Mouse (Mus musculus): ENCODE measurements around the gene Ppfia1.

The Ppfia1 gene

DNA sequence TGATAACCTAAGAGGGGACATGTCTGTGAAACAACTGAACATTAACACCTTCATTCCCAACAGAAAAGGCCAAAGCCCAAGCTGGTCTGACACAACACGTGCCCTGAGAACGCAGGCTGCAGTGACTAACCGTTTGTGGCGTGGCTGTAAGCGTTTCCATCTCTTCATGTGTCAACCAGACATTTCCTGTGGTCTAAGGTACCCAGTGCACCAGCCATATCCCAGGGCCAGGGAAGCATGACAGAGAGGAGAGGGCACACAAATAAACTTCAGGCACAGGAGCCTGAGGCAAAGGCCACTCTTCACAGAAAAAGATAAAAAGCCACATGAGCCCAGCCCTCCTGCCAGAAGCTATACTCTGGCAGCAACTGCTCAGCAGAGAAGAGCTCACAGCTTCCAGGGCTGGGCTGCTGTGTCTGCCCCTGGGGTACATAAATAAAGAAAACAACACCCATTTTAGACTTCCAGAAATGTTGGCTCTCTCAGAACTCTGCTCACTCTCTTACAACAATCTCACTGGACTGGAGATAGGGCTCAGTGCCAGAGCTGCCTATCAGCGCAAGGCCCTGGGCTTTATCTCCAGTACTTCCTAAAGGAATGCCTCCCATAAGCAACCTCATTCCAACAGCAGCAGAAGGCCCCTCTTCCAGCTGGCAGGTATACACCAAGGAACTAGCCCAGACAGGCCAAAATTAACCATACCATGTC is 64.3 kb downstream of the Ppfia1 start:
- DNase-seq (ENCODE audit: low read depth, low spot score), result no peak

DNA sequence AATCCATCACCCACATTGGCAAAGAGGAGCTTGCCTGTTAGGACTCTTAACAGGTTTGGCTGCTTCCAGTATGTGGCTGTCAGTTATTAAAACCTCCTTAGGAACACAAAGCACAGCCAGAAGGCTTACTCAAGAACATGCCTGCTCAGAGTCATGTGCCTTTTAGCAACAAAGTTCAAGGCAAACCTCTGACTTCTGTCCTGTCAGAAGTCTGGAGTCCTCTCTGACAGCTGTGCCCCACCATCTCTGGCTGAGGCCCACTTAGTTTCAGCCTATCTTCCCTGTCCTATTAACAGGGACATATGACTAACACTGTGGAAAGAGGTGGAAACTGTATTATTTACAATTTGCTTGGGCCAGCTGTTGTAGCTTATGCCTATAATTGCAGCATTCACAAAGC is 73.2 kb downstream of the Ppfia1 start:
- DNase-seq (ENCODE audit: low read depth, low spot score), result no peak

DNA sequence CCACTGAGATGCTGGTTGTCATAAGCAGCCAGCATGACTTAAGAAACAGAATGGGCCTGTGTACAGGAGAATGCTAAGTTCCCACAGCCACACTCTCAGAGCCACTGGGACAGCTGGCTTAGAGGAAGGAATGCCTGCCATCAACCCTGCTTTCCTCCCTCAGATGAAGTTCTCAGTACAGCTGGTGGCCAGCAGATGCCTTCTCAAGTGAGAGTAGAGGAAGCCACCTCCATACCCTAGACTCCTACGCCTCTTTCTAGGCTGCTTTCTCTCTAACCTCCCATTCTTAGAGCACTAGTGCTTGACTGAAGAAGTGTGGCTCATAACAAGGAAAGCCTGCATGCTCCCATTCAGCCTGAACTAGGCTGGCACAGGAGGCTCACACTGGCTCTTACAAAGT is 74.0 kb downstream of the Ppfia1 start:
- no peak for DNase-seq (ENCODE audit: low read depth, low spot score)

DNA sequence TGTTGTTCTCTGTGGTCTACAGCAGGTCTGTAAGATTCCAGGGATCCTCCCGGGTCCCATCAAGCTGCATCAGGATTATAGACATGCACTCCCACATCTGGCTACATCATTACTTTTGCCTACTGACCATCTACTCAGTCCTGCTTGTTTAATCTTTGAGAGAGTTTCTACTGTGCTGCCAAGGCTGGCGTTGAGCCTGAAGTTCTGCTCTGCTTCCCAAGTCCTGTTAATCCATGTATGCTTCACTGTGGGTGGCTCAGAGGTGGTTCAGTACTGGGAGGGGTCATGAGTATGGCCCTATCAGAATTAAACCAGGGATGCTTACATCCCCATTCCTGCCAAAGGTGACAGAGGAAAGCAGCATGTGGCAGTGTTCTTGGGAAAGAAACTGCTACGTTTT is 77.8 kb downstream of the Ppfia1 start:
- no peak for DNase-seq (ENCODE audit: low read depth, low spot score)

DNA sequence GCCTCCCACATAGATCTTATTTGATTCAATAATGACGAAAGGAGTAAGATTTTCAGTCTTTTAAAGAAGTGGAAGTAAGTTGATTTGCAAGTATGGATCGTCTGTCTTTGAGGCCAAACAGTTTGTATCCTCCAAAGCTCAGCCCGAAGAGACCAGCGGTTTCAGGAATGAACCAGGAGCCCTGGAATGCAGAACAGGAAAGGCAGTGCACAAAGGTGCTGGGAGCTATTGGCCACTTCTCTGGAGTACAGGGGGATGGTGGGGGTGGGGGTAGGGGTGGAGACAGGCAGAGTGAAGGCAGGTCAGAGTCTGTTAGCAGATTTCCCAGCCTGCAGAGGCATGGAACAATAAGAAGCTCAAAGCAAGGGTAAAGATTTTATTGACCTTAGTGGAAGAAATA is 80.0 kb downstream of the Ppfia1 start:
- DNase-seq (ENCODE audit: low read depth, low spot score), result no peak

DNA sequence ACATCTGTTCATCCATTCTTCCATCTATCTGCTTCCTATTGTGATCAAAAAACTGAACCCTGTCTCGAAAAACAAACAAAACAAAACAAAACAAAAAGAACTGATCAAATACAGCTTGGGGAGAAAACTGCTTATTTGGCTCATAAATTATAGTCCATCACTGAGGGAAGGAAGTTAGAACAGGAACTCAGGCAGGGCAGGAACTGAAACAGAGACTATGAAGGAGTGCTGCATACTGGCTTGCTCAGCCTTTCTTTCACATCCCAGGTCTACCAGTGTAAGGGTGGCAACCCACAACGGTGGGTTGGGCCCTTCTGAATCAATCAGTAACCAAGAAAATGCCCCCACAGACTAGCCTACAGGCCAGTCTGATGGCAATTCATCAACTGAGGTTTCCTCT is 82.4 kb downstream of the Ppfia1 start:
- DNase-seq (ENCODE audit: low read depth, low spot score), result no peak

DNA sequence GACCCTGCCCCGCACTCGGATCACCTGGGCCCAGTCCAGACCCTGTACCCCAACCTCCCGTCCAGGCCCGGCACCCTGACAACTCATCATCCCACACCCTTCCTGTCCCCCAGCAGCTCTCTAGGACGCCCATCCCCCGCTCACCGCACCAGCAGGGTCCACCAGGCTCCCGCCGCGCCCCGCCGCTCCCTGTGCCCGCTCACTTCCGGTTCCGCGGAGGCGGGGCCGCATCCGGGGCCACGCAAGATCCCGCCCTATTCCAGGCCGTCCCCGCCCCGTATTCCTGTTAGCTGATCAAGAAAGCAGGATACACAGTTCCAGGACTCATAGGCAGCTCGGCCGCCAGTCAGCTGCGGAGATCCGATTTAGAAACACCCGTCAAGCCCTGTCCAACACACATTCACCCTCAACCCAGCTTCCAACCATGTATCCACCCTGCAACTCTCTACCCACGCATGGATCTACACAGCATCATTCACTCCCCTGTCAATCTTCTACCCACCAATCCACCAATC is 82.9 kb downstream of the Ppfia1 start, which contains the start of gene Cttn:
Gene Cttn, minus strand, starts transcription at position 465 of the 515 bp plus-strand sequence.
- peak; percentile 66 for DNase-seq (ENCODE audit: low read depth, low spot score)

DNA sequence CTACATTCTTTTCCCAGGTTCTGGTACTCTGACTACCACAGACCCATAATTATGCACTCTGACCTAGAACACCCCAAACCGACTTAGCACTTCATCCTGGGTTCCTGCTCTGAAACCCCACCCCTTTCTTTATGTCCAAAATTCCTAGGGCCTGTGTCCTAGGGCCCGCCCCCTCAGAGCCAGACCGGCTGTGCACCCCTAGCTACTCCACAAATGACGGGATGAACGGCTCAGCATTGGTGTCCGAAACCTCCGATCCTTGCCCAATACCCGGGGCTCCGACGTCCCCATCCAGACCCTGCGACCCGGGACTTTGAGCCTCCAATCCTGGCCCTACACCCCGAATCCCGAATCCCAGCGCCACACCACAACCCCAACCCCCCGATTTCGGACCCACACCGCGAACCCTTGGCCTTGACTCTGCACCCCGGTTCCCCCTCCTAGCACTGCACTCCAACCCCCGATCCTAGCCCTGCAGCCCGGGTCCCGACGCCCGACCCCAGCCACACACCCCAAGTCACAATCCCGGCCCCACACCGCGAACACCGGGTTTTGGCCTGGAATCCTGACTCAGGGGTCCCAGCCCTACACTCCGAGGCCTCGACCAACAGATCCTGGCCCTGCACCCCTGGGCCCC is 83.5 kb downstream of the Ppfia1 start:
- DNase-seq (ENCODE audit: low read depth, low spot score), result no peak

DNA sequence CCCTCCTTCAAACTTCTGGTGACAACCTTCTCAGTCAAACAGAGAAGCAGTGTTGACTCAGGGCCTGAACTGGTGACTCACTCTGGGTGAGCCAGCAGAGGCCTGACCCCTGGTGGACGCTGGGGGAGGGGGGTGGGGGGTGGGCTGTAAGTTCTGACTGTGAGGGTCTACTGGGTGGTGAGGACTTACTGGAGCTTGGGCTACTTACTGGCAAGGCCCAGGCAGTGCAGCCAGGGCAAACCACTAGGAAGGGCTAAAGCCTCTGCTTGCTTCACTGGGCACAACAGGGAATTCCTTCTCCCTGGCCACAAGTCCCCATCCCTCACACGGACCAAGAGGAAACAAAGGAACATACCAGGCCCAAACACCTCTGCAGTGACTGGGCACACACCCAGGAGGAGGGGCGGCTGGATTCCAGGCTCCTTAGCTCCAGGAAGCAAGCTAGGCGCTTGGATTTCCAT is 84.3 kb downstream of the Ppfia1 start:
- DNase-seq (ENCODE audit: low read depth, low spot score), result no peak

DNA sequence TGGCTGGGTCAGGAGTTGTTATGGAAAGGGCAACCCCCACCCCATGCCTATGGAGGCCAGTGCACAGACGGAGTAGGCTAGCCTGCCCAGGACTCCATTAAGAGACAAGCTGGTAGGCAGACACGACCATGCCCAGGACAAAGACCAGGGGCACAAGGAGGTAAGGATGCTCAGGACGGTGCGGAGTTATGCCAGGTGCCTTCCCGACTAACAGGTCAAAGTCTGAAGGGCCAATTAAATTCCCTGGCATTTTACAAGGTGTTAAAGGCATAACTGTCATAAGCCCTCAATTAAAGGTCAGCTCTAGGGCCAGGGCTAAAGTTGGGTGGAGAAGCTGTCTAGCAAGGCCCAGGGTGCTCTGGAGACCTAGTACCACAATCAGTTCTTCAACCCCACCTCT is 84.8 kb downstream of the Ppfia1 start:
- no peak for DNase-seq (ENCODE audit: low read depth, low spot score)

DNA sequence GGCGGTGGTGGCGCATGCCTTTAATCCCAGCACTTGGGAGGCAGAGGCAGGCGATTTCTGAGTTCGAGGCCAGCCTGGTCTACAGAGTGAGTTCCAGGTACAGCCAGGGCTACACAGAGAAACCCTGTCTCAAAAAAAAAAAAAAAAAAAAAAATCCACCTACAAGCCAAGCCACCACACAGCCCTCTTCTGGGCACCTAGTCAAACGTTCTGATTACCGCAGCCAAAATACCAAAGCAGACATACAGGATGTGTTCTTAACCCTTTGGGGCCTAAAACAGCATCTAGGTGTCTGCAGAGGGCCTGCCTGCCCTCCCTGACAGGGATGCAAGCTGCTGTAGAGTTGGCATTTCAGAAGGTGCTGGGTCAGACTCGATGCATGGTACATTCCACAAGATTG is 91.0 kb downstream of the Ppfia1 start:
- DNase-seq (ENCODE audit: low read depth, low spot score), result no peak

DNA sequence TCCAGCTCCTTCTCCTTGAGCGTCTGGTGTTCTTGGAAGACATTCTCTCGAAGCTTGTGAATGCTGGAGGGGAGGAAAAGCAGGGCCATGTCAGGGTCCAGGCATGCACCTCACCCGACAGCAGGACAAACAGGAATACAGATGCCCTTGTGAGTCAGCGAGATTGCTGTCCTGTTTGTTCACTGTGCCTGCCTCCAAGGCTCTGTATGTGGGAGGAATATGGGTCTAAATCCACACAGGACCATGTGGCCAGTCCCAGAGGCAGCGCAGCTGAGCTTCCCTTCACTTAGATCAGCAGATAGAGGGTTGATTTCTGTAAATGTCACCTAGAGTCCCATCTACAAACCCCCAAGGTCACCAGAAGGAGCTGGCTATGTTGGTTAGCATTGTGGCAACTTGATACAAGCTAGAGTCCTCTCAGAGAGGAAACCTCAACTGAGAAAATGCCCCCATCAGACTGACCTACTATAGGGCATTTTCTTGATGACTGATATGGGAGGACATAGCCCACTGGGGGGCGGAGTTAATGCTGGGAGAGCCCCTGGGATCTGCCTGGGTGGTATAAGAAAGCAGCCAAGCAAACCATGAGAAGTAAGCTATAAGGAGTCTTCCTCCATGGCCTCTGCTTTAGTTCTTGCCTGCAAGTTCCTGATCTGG is 92.2 kb downstream of the Ppfia1 start:
- no peak for DNase-seq (ENCODE audit: low read depth, low spot score)

DNA sequence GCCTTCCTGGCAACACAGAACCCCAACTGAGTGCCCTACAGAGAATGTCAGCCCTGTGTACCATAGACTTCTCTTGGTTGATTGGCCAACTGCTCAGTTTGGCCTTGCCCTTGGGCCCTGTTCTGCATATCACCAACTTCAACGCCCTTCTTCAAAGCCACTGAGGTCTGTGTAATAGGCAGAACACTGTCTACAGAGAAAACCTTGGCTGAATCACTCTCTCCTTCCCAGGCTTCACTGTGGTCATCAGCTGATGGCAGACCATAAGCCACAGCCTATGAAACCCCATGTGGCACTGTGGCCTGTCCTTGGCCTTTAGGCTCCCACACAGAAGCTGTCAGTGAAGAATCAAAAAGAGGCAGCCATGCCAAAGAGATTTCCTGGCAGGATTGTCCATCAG is 94.6 kb downstream of the Ppfia1 start:
- DNase-seq (ENCODE audit: low read depth, low spot score), result no peak

DNA sequence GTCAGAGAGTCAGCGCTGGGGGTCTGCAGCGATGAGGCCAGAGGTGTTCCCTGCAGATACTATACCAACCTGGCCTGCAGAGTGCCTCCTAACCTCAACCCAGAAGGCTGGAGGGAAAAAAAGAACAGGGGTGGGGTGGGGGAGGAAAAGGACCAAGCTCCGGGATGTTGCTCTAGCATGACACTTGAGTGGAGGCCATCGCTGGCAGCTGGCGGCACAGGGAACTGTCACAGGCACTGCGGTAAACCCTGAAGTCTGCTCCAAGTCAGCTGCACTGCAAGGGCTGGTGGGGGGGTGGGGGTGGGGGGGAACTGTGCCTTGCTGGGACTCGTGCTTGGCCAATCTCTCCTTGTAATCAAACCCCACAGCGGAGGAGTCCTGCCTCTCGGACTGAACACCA is 102.9 kb downstream of the Ppfia1 start:
- DNase-seq (ENCODE audit: low read depth, low spot score), result no peak

DNA sequence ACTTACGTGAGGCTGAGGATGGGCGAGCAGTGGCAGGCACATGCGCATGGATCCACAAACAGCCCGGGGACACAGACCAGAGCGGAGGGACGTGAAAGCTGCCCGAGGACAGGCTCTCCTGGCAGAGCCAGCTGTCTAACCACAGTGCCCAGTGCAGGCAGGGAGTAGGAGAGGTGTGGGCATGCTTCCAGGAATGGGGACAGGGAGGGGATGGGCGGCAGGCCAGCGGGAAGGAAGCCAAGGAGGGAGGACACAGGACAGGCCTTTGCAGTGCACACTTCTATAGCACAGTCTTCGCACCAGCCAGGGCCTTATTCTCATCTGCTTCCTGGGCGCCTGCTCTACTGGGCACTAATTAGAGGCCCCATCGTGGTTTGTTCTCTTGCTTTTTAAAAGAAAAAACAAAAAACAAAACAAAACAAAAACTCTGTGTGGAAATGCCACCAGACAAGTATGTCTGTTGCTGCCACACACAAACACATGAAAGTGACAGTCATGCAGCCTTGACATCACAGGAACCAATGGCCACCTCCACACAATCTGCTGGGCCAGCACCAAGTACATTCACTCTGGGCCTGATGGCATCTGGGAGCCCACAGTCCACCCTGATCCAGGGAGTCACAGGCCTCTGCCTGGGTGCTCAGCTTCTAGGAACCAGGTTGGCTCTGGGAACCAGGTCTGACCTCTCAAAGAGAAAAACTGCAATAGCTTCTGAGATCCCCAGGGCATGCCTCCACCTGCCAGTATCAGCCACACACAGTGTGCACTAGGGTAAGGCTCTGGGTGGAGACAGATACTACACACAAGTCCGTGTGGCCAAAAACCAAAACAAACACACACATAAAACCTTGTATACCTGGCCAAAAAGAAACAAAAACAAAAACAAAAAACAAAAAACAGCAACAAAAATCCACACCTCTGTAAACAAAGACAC is 103.6 kb downstream of the Ppfia1 start:
- DNase-seq (ENCODE audit: low read depth, low spot score), result no peak

DNA sequence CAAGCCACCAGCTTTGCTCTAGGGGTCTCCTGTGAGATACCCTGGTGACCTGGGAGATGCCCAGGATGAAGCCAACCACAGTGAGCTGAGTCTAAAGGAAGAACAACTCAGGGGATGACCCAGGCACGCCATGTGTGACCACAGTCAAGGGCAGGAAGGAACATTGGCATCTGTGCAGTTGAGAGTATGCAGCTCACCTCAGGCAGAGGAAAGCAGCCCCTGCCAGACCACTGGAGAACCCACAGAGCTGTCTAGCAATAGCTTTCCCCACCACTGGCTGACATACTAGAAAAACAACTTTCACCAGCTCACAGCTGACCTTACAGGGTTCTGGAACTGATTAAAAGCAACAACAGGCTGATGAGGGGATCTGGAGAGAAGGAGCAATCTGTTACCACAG is 105.3 kb downstream of the Ppfia1 start:
- DNase-seq (ENCODE audit: low read depth, low spot score), result no peak

DNA sequence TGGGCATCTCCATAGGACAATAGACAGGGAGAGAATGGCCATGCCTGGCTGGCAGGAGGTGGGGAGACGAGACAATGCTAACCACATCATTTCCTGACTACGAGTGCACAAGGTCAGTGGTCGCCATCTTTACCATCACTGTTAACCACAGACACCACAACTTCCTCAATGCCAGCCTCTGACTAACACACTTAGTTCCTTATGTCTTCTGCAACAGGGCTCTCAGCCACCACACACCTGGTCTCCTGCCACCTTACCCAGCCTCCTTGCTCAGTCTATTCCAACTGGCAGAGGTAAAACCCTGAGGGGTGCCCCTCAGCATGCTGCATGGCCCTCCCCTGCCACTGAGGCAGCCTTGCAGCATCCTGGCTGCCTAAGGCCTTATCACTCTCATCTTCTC is 106.4 kb downstream of the Ppfia1 start:
- no peak for DNase-seq (ENCODE audit: low read depth, low spot score)

DNA sequence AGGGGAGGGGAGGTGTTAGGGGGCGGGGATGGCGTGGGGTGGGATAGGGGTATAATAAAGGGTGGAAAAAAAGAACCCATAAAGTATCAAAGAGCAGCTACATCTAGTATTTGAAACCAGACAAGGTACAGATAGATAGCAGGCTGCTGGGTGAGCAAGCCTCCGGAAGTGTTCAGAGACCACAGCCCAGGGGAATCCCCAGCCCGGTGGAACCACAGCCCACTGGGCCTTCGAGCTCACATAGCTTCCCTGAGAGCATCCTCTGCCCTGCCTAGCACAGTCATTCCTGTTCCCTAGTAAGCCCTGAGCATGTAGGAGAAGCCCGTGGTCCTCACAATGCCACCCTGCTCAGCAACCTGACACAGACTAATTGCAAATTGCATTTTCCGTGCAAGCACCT is 108.7 kb downstream of the Ppfia1 start:
- no peak for DNase-seq (ENCODE audit: low read depth, low spot score)

DNA sequence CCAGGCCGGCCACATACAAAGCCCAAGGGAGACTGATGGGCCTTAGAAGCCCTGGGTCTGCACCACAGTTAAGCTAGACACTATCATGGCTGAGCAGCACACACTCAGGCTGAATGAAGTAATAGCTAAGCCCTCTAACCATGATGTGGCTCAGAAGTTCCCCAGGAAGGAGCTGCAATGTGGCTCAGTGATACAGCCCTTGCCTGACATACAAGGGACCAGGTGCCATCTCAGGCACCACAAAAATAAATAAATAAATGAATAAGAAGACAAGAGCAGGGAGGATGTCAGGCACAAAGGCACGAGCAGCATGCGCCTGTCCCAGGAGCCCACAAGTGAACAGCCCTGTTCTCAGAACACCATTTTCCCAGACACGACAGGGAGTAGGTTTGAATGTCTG is 111.6 kb downstream of the Ppfia1 start:
- DNase-seq (ENCODE audit: low read depth, low spot score), result no peak

DNA sequence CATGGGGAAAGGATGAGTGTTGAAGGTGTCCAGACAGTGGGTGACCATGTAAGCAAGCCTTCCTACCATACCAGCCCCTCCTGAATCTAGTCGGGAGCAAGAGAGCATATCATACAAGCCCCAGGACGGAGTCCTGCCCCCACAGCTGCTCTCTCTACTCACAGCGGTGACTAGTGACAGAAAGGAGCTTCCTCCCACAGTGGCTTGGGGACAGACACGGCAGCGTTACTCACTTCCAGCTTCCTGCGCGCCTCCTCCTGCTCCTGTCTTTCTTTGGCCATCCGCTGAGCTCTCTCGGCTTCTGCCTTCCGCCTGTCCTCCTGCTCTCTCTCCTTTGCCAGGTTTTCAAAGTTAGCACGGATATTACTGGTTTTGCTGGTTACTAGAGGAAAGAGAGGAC is 112.1 kb downstream of the Ppfia1 start:
- DNase-seq (ENCODE audit: low read depth, low spot score), result no peak

DNA sequence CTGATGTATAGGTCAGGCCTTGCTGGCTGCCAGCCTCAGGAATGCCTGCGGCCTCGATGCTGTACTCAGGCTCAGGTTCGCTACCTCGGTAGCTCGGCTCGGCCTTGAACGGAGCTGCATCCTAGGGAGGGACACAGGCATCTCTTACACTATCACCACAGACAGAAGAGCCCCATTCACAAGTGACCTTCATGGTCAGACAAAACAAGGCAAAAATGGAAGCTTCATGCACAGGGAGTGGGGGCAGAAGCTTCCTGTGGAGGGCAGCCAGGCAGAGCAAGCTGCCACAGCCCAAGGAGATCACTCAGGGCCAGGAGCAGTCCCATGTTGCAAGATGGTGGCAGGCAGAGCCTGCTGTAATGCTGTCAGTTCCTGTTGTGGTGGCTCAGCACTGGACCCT is 114.7 kb downstream of the Ppfia1 start:
- no peak for DNase-seq (ENCODE audit: low read depth, low spot score)

DNA sequence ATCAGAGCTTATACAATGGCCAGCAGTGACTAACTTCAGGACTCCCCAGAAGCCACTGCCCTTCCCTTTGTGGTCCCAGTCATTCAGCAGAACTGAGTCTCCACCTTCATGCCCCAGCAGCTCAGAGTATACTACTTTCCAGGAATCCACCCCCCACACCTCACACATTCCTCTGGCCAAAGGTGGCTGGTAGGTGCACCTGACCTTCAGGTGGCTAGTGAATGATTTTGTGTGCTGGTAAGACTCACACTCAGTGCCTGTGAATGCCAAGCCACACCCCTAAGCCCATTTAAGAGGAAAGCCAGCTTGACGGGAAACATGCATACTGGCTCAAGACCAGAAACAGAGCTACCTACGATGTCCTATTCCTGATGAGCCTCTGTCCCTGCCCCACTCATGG is 120.6 kb downstream of the Ppfia1 start:
- no peak for DNase-seq (ENCODE audit: low read depth, low spot score)
